Mouse (Mus musculus): ENCODE measurements around the gene Kcnh4.

The Kcnh4 gene

GRCm38 (mm10) chr11:100735134-100735865, 24.4 kb downstream of the Kcnh4 start:
- DNase-seq (ENCODE audit: low spot score in 2 of 2): no peak

GRCm38 (mm10) chr11:100730477-100731205, 29.1 kb downstream of the Kcnh4 start:
- DNase-seq (ENCODE audit: low spot score in 2 of 2): no peak

- DNase-seq (ENCODE audit: low spot score in 2 of 2): no peak
Observed at GRCm38 (mm10) chr11:100729976-100730375, 29.8 kb downstream of the Kcnh4 start.

GRCm38 (mm10) chr11:100728601-100729000, 31.1 kb downstream of the Kcnh4 start:
- no peak for DNase-seq (ENCODE audit: low spot score in 2 of 2)

GRCm38 (mm10) chr11:100727201-100727600, 32.5 kb downstream of the Kcnh4 start:
- no peak for DNase-seq (ENCODE audit: low spot score in 2 of 2)

GRCm38 (mm10) chr11:100724919-100725512, 34.7 kb downstream of the Kcnh4 start:
- no peak for DNase-seq (ENCODE audit: low spot score in 2 of 2)

- no peak for DNase-seq (ENCODE audit: low spot score in 2 of 2)
Observed at GRCm38 (mm10) chr11:100722493-100723028, 37.2 kb downstream of the Kcnh4 start.

GRCm38 (mm10) chr11:100721776-100722492, 37.8 kb downstream of the Kcnh4 start:
- DNase-seq (ENCODE audit: low spot score in 2 of 2): no peak

GRCm38 (mm10) chr11:100721254-100721653, 38.5 kb downstream of the Kcnh4 start:
- no peak for DNase-seq (ENCODE audit: low spot score in 2 of 2)

GRCm38 (mm10) chr11:100720345-100720744, 39.4 kb downstream of the Kcnh4 start:
- no peak for DNase-seq (ENCODE audit: low spot score in 2 of 2)

- no peak for DNase-seq (ENCODE audit: low spot score in 2 of 2)
Observed at GRCm38 (mm10) chr11:100719893-100720292, 39.8 kb downstream of the Kcnh4 start.

GRCm38 (mm10) chr11:100719312-100719711, 40.4 kb downstream of the Kcnh4 start:
- no peak for DNase-seq (ENCODE audit: low spot score in 2 of 2)

- no peak for DNase-seq (ENCODE audit: low spot score in 2 of 2)
Observed at GRCm38 (mm10) chr11:100718866-100719265, 40.9 kb downstream of the Kcnh4 start.

GRCm38 (mm10) chr11:100718462-100718861, 41.3 kb downstream of the Kcnh4 start:
- DNase-seq (ENCODE audit: low spot score in 2 of 2): no peak

GRCm38 (mm10) chr11:100716649-100717048, 43.1 kb downstream of the Kcnh4 start:
- DNase-seq (ENCODE audit: low spot score in 2 of 2): no peak

GRCm38 (mm10) chr11:100714948-100715347, 44.8 kb downstream of the Kcnh4 start:
- DNase-seq (ENCODE audit: low spot score in 2 of 2): no peak

- peak; percentile 79 to 92 for DNase-seq (ENCODE audit: low spot score in 2 of 2)
Observed at GRCm38 (mm10) chr11:100714534-100714915, 45.2 kb downstream of the Kcnh4 start.

- peak; percentile 65 to 80 for DNase-seq (ENCODE audit: low spot score in 2 of 2)
Observed at GRCm38 (mm10) chr11:100713735-100714533, 45.8 kb downstream of the Kcnh4 start, which contains the start of gene Hspb9. TSS of gene Hspb9 (plus strand) at chr11:100713850.

- DNase-seq (ENCODE audit: low spot score in 2 of 2): no peak
Observed at GRCm38 (mm10) chr11:100713174-100713573, 46.6 kb downstream of the Kcnh4 start.

- peak; percentile 60 to 82 for DNase-seq (ENCODE audit: low spot score in 2 of 2)
Observed at GRCm38 (mm10) chr11:100711783-100712615, 47.7 kb downstream of the Kcnh4 start, which contains the start of gene Kat2a. TSS of gene Kat2a (minus strand) at chr11:100712465.
